Mouse (Mus musculus): ENCODE measurements at regions not wholly inside any gene's neighbourhood (a gene's known extent, or its start where the extent isn't known, plus 50 kb on each side); places are given as distances from the start of the nearest gene placed in this dataset.

GRCm38 (mm10) chr10:117434871-117435733 is 55.3 kb upstream of the Cpsf6 start:
- Histone ChIP-seq H3K9me3 (replicated peaks; ENCODE audit: control insufficient read depth, low read length) (no peaks in the 10 kb centered on the region), H3K36me3 (ENCODE audit: control insufficient read depth, insufficient read depth, low read length) (no peaks in the 10 kb centered on the region), H3K27me3 (replicated peaks; ENCODE audit: control insufficient read depth, insufficient read depth, low read length) (0 out of 2 replicates have a peak, but pooled peaks cover 3% of the 10 kb centered on the region), H3K4me1 (ENCODE audit: control insufficient read depth, insufficient read depth, low read length) (peaks cover 5% of the 10 kb centered on the region), H3K4me2 (ENCODE audit: low read length) (peak overlapping the region; percentile 51), H3K4me3 (ENCODE audit: low read depth, low read length) (peak overlapping the region; percentile 20), H3K27ac (ENCODE audit: low read depth, low read length) (no peak overlapping the region), H3K9ac (ENCODE audit: low read length) (peak overlapping the region; percentile 47; the same call in 1 of the 2 replicates)
- DNase-seq (ENCODE audit: low spot score) (peak; percentile 93), ATAC-seq (peak; percentile 72)
- WGBS, result 28% methylated on average over 33 of the region's 33 CpGs

GRCm38 (mm10) chr10:117434293-117434842 is 54.6 kb upstream of the Cpsf6 start:
- H3K4me3 ChIP-seq (ENCODE audit: low read depth, low read length), result no peak overlapping the region

GRCm38 (mm10) chr10:117433547-117434292 is 53.9 kb upstream of the Cpsf6 start:
- Histone ChIP-seq H3K36me3 (ENCODE audit: control insufficient read depth, insufficient read depth, low read length) (no peaks in the 10 kb centered on the region), H3K9ac (ENCODE audit: low read length) (no peak overlapping the region), H3K4me2 (ENCODE audit: low read length) (no peak overlapping the region), H3K4me1 (ENCODE audit: control insufficient read depth, insufficient read depth, low read length) (peaks cover 5% of the 10 kb centered on the region), H3K4me3 (ENCODE audit: low read depth, low read length) (no peak overlapping the region), H3K27me3 (replicated peaks; ENCODE audit: control insufficient read depth, insufficient read depth, low read length) (0 out of 2 replicates have a peak, but pooled peaks cover 3% of the 10 kb centered on the region), H3K9me3 (replicated peaks; ENCODE audit: control insufficient read depth, low read length) (no peaks in the 10 kb centered on the region), H3K27ac (ENCODE audit: low read depth, low read length) (no peak overlapping the region)
- DNase-seq (ENCODE audit: low spot score) (no peak), ATAC-seq (no peak)
- WGBS, result 90% methylated on average over 12 of the region's 12 CpGs

More at GRCm38 (mm10) chr10:117434293-117434842, 54.6 kb upstream of the Cpsf6 start:
- H3K27ac ChIP-seq (ENCODE audit: low read depth, low read length), result no peak overlapping the region
- H3K9me3 ChIP-seq (replicated peaks; ENCODE audit: control insufficient read depth, low read length), result no peaks in the 10 kb centered on the region
- H3K4me2 ChIP-seq (ENCODE audit: low read length), result no peak overlapping the region
- DNase-seq (ENCODE audit: low spot score) (no peak), ATAC-seq (no peak)
- no peaks in the 10 kb centered on the region for H3K36me3 ChIP-seq (ENCODE audit: control insufficient read depth, insufficient read depth, low read length)
- 0 out of 2 replicates have a peak, but pooled peaks cover 3% of the 10 kb centered on the region for H3K27me3 ChIP-seq (replicated peaks; ENCODE audit: control insufficient read depth, insufficient read depth, low read length)
- no peak overlapping the region for H3K9ac ChIP-seq (ENCODE audit: low read length)
- 94% methylated on average over 8 of the region's 8 CpGs for WGBS
- peaks cover 5% of the 10 kb centered on the region for H3K4me1 ChIP-seq (ENCODE audit: control insufficient read depth, insufficient read depth, low read length)

- ATAC-seq, result no peak; the same call in 1 of the 2 replicates
These were observed 53.2 kb upstream of the Cpsf6 start for GRCm38 (mm10) chr10:117432871-117433546.

GRCm38 (mm10) chr10:117432415-117432814 is 52.6 kb upstream of the Cpsf6 start:
- ATAC-seq (peak; percentile 33; the same call in 1 of the 2 replicates), DNase-seq (ENCODE audit: low spot score) (peak; percentile 69)
- H3K36me3 ChIP-seq (ENCODE audit: control insufficient read depth, insufficient read depth, low read length), result no peaks in the 10 kb centered on the region

More at GRCm38 (mm10) chr10:117432871-117433546, 53.2 kb upstream of the Cpsf6 start:
- Histone ChIP-seq H3K4me3 (ENCODE audit: low read depth, low read length) (no peak overlapping the region), H3K27me3 (replicated peaks; ENCODE audit: control insufficient read depth, insufficient read depth, low read length) (0 out of 2 replicates have a peak, but pooled peaks cover 3% of the 10 kb centered on the region), H3K27ac (ENCODE audit: low read depth, low read length) (no peak overlapping the region), H3K4me2 (ENCODE audit: low read length) (peak overlapping the region; percentile 32; the same call in 1 of the 2 replicates), H3K9me3 (replicated peaks; ENCODE audit: control insufficient read depth, low read length) (no peaks in the 10 kb centered on the region), H3K36me3 (ENCODE audit: control insufficient read depth, insufficient read depth, low read length) (no peaks in the 10 kb centered on the region), H3K9ac (ENCODE audit: low read length) (no peak overlapping the region), H3K4me1 (ENCODE audit: control insufficient read depth, insufficient read depth, low read length) (peaks cover 5% of the 10 kb centered on the region)
- 95% methylated on average over 7 of the region's 7 CpGs for WGBS
- no peak for DNase-seq (ENCODE audit: low spot score)

GRCm38 (mm10) chr10:117431850-117432249 is 52.0 kb upstream of the Cpsf6 start:
- WGBS, result 73% methylated on average over 12 of the region's 12 CpGs
- Histone ChIP-seq H3K4me1 (ENCODE audit: control insufficient read depth, insufficient read depth, low read length) (peaks cover 5% of the 10 kb centered on the region), H3K27me3 (replicated peaks; ENCODE audit: control insufficient read depth, insufficient read depth, low read length) (0 out of 2 replicates have a peak, but pooled peaks cover 3% of the 10 kb centered on the region), H3K9ac (ENCODE audit: low read length) (no peak overlapping the region), H3K4me2 (ENCODE audit: low read length) (peak overlapping the region; percentile 32; the same call in 1 of the 2 replicates), H3K9me3 (replicated peaks; ENCODE audit: control insufficient read depth, low read length) (no peaks in the 10 kb centered on the region), H3K36me3 (ENCODE audit: control insufficient read depth, insufficient read depth, low read length) (no peaks in the 10 kb centered on the region), H3K27ac (ENCODE audit: low read depth, low read length) (no peak overlapping the region), H3K4me3 (ENCODE audit: low read depth, low read length) (no peak overlapping the region)
- ATAC-seq, result no peak
- DNase-seq (ENCODE audit: low spot score), result no peak

More at GRCm38 (mm10) chr10:117432415-117432814, 52.6 kb upstream of the Cpsf6 start:
- Histone ChIP-seq H3K4me1 (ENCODE audit: control insufficient read depth, insufficient read depth, low read length) (peaks cover 5% of the 10 kb centered on the region), H3K4me2 (ENCODE audit: low read length) (peak overlapping the region; percentile 32; the same call in 1 of the 2 replicates), H3K4me3 (ENCODE audit: low read depth, low read length) (no peak overlapping the region), H3K27ac (ENCODE audit: low read depth, low read length) (no peak overlapping the region), H3K27me3 (replicated peaks; ENCODE audit: control insufficient read depth, insufficient read depth, low read length) (0 out of 2 replicates have a peak, but pooled peaks cover 3% of the 10 kb centered on the region), H3K9me3 (replicated peaks; ENCODE audit: control insufficient read depth, low read length) (no peaks in the 10 kb centered on the region), H3K9ac (ENCODE audit: low read length) (no peak overlapping the region)
- 11% methylated on average over 21 of the region's 21 CpGs for WGBS

GRCm38 (mm10) chr10:117431086-117431619 is 51.3 kb upstream of the Cpsf6 start:
- Histone ChIP-seq H3K4me3 (ENCODE audit: low read depth, low read length) (no peak overlapping the region), H3K9me3 (replicated peaks; ENCODE audit: control insufficient read depth, low read length) (no peaks in the 10 kb centered on the region), H3K4me1 (ENCODE audit: control insufficient read depth, insufficient read depth, low read length) (peaks cover 5% of the 10 kb centered on the region), H3K27ac (ENCODE audit: low read depth, low read length) (no peak overlapping the region), H3K4me2 (ENCODE audit: low read length) (no peak overlapping the region), H3K36me3 (ENCODE audit: control insufficient read depth, insufficient read depth, low read length) (no peaks in the 10 kb centered on the region), H3K9ac (ENCODE audit: low read length) (no peak overlapping the region), H3K27me3 (replicated peaks; ENCODE audit: control insufficient read depth, insufficient read depth, low read length) (0 out of 2 replicates have a peak, but pooled peaks cover 3% of the 10 kb centered on the region)
- WGBS, result 96% methylated on average over 3 of the region's 3 CpGs
- ATAC-seq, result no peak
- no peak for DNase-seq (ENCODE audit: low spot score)

Data from forebrain, embryonic 14.5 days (tissue).